Mouse (Mus musculus): Measurements from ENCODE around the gene Trit1.

- TF ChIP-seq CTCF (IDR thresholded peaks at IDR 0.05; ENCODE audit: control insufficient read depth, insufficient read depth, low read length): no peak
- no peak for TF ChIP-seq POLR2A (IDR thresholded peaks at IDR 0.05; ENCODE audit: borderline replicate concordance, control insufficient read depth, low read depth, low read length)
Observed at GRCm38 (mm10) chr4:122981238-122981637, 35.2 kb upstream of the Trit1 start.

All from bone marrow, adult 2 months (tissue).